Mouse (Mus musculus) T-helper 1 cell (primary cell): ENCODE data around the gene Tmem121.
"Not testable (repeated sequence)": the region's sequence is repeated elsewhere in the genome, so short reads cannot be mapped to it uniquely, and the experiment has no call there.

Source experiments
- in situ Hi-C: fragments of 300-600 bp; cut with MboI, MseI; formaldehyde crosslinking; loops from one replicate; pipeline ENCODE4 v1.15.1; 2025; ENCODE audit warnings: high pct_unique_total_duplicates

Tmem121 gene

DNA sequence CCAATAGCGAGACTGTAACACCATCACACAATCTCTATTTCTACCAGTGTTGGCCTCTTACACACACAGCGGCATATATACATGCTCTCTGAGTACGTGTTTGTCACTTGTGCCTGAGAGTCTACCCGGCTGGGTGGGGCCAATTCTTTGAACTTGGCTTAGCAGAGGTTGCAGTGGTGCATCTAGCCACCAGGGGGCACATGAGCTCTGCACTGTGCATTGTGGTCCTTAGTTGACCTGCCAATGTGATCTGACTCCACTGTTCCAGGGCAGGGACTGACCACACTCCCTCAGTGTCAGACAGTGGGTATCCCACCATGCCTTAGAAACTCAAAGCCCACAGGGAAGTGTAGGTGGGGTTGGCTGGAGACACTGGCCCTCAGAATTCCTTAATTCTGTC, 34.1 kb downstream of the Tmem121 start:
- in situ Hi-C loops = loop anchor here (5.0 kb wide), 3 partner anchors 202 to 362 kb away; no protein-coding TSS in a partner anchor

DNA sequence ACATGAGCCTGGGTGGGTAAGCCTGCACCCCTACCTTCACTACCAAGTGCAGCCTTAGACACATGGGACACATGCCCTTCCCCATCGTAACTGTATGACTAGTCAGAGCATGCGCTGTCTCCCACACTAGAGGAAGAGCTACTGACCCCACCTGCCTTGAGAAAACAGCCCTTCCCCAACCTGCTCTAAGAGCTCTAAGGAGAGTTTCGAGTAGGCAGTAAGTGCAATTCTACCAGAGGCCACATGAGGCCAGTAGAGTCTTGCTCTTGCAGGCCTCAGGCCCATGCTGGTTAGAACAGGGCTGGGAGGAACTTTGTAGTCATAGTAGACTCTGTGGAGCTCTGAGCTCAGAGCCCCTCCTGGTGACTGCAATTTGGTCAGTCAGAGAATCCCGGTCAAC, 34.7 kb downstream of the Tmem121 start:
- in situ Hi-C loops = loop anchor here (5.0 kb wide), 3 partner anchors 202 to 362 kb away; no protein-coding TSS in a partner anchor

DNA sequence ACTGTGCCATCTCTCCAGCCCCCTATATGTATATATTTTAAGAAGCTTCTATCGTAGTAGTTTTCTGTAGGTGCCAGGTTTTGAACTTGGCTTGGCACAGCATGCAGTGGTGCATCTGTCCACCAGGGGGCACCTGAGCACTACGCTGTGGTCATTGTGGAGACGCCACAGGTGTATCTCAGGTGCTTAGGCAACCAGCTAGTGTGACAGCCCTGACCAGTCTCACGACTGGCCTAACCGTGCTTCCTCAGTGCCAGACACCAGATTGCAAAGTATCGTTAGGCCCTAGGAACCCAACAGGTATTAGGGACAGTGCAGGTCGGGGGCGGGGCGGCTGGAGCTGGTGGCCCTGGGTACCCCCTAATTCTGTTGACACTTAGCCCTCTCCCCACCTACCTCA, 35.6 kb downstream of the Tmem121 start:
- in situ Hi-C loops = loop anchor here (5.0 kb wide), 3 partner anchors 201 to 361 kb away; no protein-coding TSS in a partner anchor

DNA sequence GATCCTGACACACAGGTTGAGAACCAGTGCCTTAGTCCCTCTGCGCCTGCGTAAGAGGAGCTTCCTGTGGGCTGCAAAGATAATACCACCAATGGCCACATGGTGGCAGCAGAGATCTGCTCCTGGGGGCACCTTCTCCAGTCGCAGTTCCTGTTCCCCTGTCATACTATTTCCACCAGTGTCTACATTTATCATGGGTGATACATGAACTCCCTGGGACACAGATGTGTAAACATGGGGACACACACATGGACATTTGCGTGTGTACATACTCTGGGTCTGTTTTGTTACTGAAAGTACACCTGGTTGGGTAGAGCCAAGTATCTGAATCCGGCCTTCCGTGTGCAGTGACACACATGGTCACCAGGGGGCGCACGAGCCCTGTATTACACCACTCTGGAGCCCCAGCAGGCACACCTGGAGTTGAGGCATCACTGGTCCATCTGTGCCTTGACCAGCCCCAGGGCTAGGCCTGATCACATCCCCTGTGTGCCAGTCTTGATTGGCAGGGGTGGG, 36.4 kb downstream of the Tmem121 start:
- in situ Hi-C loops = loop anchor here (5.0 kb wide), 3 partner anchors 200 to 360 kb away; no protein-coding TSS in a partner anchor

DNA sequence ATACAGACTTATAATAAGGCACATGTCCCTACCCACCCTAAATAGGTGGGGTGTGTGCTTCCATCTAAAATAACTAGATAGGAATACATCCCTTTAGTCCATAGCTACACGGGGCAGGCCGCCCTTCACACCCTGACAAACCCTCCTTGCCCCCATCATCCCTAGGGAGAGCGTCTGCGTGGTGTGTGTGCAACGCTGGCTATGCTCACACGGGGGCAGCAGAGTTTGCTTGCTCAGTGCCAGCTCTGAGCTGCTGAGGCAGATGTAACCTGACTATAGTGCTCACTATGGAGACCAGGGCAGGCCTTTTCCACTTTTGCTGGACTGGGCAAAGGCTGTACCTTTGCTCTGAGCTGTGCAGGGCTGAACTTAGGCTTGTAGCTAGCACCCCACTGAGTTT, 37.0 kb downstream of the Tmem121 start:
- in situ Hi-C loops = loop anchor here (5.0 kb wide), 3 partner anchors 200 to 360 kb away; no protein-coding TSS in a partner anchor

DNA sequence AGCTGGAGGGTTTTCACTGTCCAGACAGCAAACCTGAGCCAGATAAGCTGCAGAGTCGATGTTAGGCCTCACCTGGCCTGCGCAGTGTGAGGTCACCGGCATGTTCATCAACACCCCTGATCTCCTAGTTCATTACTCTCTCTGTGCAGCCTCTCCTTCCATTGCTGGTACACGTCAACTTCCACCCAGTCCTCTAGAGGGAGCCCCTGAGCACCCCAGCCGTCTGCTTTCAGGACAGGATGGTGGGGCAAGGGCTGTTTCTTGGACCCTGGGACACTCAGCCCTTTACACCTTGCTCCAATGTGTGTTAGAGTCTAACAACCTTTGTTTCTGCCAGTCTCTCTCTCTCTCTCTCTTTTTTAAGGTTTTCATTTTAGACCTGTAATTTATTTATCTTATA, 38.5 kb downstream of the Tmem121 start:
- in situ Hi-C loops = loop anchor here (5.0 kb wide), 3 partner anchors 198 to 358 kb away; no protein-coding TSS in a partner anchor

DNA sequence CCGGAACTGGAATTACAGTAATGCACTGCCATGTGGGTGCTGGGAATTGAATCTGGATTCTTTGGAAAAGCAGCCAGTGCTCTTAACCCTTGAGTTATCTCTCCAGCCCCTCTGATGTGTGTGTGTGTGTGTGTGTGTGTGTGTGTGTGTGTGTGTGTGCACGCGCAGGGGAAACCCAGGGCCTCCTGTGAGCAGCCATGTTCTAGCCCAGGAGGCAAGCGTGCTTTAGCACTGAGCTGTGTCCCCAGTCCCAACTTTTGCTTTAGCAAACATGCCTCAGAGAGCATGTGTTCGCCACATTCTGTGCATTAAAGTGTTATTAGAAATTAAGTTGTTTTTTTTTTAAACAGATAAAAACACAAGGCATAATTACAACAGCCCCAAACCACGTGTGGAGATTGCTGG, 39.0 kb downstream of the Tmem121 start:
- in situ Hi-C loops = loop anchor here (5.0 kb wide), 3 partner anchors 198 to 358 kb away; no protein-coding TSS in a partner anchor

DNA sequence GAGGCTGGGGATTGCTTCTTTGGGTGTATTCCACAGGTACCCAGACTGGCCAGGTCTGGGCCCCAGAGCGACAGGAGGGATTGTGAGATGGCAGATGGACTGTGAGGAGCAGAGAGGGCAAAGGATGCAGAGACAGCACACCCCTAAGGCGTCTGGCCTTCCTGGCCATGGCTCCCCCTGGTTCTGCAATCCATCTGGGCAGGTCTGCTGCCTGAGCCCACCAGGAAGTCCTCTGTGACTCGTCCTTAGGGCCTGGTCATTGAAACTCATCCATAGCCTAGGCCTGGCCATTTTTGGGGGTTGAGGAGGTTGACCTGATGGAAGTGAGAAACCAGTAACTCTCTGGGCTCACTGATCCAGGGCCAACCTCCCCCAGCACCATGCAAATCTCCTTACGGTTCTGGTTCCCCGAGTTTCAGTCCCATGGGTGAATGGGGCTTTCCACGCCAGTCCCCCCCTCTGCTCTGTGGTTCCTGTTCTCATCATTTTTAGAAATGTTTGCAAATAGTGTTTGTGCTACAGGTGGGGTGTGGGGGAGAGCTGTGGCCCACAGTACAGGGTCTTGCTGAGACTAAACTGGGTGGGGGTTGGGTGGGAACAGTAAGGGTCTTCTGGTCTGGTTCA, 42.4 kb downstream of the Tmem121 start:
- in situ Hi-C loops = no loop called here

DNA sequence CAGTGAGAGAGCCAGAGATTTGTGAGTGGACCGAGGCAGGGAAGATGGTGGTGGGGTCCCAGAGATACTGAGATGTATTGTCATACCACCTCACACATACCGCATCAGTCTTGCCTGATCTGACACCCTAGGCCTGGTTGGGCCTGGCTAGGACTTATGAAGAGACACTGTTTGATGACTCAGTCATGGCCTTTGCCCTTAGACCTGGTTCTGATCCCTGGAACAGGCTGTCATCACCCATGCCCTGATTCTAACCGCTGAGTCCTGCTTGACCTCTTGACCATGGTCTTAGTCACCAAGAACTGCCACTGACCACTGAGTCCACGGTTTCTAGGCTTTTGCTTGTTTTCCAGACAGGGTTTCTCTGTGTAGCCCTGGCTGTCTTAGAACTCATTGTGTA, 45.0 kb downstream of the Tmem121 start:
- in situ Hi-C loops = no loop called here

DNA sequence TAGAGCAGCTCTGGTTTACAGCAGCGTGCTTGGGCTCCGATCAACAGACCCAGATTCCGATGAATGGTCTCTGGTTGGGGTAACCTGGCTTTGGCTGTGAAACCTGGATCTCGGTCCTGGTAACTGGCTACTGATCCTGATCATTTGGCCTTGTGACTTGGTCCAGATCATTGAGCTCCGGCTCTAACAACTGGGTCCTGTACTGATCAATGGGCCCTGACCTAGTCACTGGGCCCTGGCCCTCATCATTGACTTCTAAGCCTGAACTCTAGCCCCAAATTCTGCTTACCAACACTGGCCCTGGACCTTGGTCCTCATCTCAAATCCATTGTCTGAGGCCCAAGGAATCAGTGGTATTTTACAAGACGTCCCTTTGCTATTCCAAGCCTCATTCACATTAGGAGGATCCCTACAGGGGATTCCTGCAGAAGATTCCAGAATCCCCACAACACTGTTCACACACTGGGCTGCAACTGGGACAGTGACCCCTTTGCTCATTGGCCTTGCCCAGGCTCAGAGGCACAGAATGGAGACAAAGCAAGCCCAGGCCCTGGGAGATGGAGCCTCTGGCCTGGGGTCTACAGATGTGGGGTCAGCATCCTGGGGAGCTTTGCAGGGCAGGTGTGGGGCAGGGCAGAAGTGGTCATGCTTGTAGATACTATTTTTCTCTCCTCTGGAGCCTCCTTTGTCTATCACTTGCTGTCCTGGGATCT, 46.0 kb downstream of the Tmem121 start:
- in situ Hi-C loops = not testable (repeated sequence)

DNA sequence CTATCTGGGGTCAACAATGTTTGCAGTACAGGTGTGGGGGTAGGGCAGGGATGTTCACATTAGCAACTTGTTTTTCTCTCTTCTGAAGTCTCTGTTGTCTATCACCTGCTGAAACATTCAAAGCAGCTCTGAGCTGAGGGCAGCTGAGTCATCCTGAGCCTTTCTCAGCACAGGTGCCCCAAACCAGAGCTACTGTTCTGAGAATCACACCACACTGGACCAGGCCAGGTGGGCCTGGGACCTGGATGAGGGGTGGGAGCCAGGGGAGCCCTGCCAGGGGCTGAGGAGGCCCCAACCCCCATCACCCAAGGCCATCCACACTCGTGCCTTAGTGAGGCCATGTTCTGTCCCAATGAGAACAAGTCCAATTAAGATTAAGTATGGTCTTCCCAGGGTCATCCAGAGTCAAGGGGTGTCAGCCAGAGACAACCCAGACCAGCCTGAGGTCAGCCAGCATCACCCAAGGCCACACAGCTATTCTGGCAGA, 46.6 kb downstream of the Tmem121 start:
- in situ Hi-C loops = not testable (repeated sequence)
